Mouse (Mus musculus) lung, postnatal 0 days (tissue): Measurements from ENCODE around the gene Mturn. TPM values are rescaled to one million over a fixed set of nuclear protein-coding genes. Genes with fewer than 3 reads are reported as not detected.

Experiments used
- ATAC-seq: fragments of 200-750 bp; cut with Nextera tagmentation; 2 replicates; pipeline ENCODE4 v1.8.0; 2017; ENCODE audit warnings: moderate library complexity
- DNase-seq: peaks from one replicate; pipeline ENCODE4 v3.0.0-alpha.2; 2016; ENCODE audit warnings: low spot score
- H3K27ac ChIP-seq: fragments of 300-500 bp; sonication (generic); 2 replicates; pipeline ENCODE4 v1.5.1; 2014; ENCODE audit warnings: antibody characterized with exemption, mild to moderate bottlenecking, low read length, mixed read lengths
- H3K27me3 ChIP-seq: fragments of 300-500 bp; sonication (generic); replicated peaks from 2 replicates; pipeline ENCODE4 v1.6.1; 2014; ENCODE audit warnings: low read length, mixed read lengths; ENCODE audit not compliant: insufficient read depth
- H3K36me3 ChIP-seq: fragments of 300-500 bp; sonication (generic); 2 replicates; pipeline ENCODE4 v1.6.1; 2014; ENCODE audit warnings: low read length, mixed read lengths; ENCODE audit not compliant: insufficient read depth
- H3K4me1 ChIP-seq: fragments of 300-500 bp; sonication (generic); 2 replicates; pipeline ENCODE4 v1.6.1; 2014; ENCODE audit warnings: antibody characterized with exemption, low read depth, low read length, mixed read lengths; ENCODE audit not compliant: insufficient read depth
- H3K4me2 ChIP-seq: fragments of 300-500 bp; sonication (generic); replicated peaks from 2 replicates; pipeline ENCODE4 v1.6.1; 2014; ENCODE audit warnings: low read depth, mild to moderate bottlenecking, low read length, moderate library complexity, mixed read lengths
- H3K4me3 ChIP-seq: fragments of 300-500 bp; sonication (generic); 2 replicates; pipeline ENCODE4 v1.5.1; 2014; ENCODE audit warnings: low read depth, low read length
- H3K9ac ChIP-seq: fragments of 300-500 bp; sonication (generic); replicated peaks from 2 replicates; pipeline ENCODE4 v1.6.1; 2014; ENCODE audit warnings: low read depth, mild to moderate bottlenecking
- H3K9me3 ChIP-seq: fragments of 300-500 bp; sonication (generic); 2 replicates; pipeline ENCODE4 v1.6.1; 2016; ENCODE audit warnings: low read length, mixed read lengths
- CTCF ChIP-seq: IDR thresholded peaks from 2 replicates; pipeline ENCODE4 v1.5.1; 2016; ENCODE audit warnings: antibody characterized with exemption, mild to moderate bottlenecking
- EP300 ChIP-seq: IDR thresholded peaks from 2 replicates; pipeline ENCODE4 v1.6.1; 2016; ENCODE audit warnings: antibody characterized with exemption, mild to moderate bottlenecking, control low read depth
- WGBS: fragments of 180-500 bp; shearing (Covaris S2); extraction: QIAGEN DNeasy Blood & Tissue Kit; methylation state at CpG from one replicate; pipeline ENCODE4 v1.1.7; 2014; 5-methylcytosine and 5-hydroxymethylcytosine counted together
- polyA plus RNA-seq: library from polyadenylated mRNA; unstranded; fragments of >200 nt; fragmentation: Nextera tagmentation; extraction: Ambion mirVana; gene quantifications from 2 replicates; pipeline ENCODE4 v1.2.1, GENCODE M21; 2015

Gene Mturn
- polyA plus RNA-seq, 1 experiment from 2014 or later = 6.1 TPM

GRCm38 (mm10) chr6:54685716-54686395 is 4.4 kb downstream of the Mturn start:
- no peaks in the 10 kb centered on the region for H3K36me3 ChIP-seq
- H3K9me3 ChIP-seq = no peaks in the 10 kb centered on the region
- H3K9ac ChIP-seq = no peak overlapping the region
- no peak overlapping the region for H3K4me2 ChIP-seq
- H3K4me3 ChIP-seq = no peak overlapping the region
- DNase-seq = no peak
- peaks cover 2% of the 10 kb centered on the region; the same call in 1 of the 2 replicates for H3K4me1 ChIP-seq
- no peak for ATAC-seq
- no peak overlapping the region for H3K27ac ChIP-seq
- TF ChIP-seq EP300 (no peak), CTCF (no peak)
- WGBS = 74% methylated on average over 14 of the region's 14 CpGs
- no peaks in the 10 kb centered on the region for H3K27me3 ChIP-seq

- DNase-seq (no peak), ATAC-seq (no peak)
- no peaks in the 10 kb centered on the region for H3K36me3 ChIP-seq
- no peaks in the 10 kb centered on the region for H3K27me3 ChIP-seq
- H3K4me2 ChIP-seq = no peak overlapping the region
- H3K27ac ChIP-seq = no peak overlapping the region
- no peak overlapping the region for H3K4me3 ChIP-seq
- TF ChIP-seq EP300 = no peak
- no peak for TF ChIP-seq CTCF
- no peaks in the 10 kb centered on the region; the same call in 1 of the 2 replicates for H3K4me1 ChIP-seq
- 88% methylated on average over 21 of the region's 21 CpGs for WGBS
- no peak overlapping the region for H3K9ac ChIP-seq
- H3K9me3 ChIP-seq = no peaks in the 10 kb centered on the region
These were observed 5.7 kb downstream of the Mturn start for GRCm38 (mm10) chr6:54686946-54687737.

- no peak for TF ChIP-seq EP300
- H3K9ac ChIP-seq = no peak overlapping the region
- WGBS = 76% methylated on average over 18 of the region's 18 CpGs
- H3K27ac ChIP-seq = no peak overlapping the region
- H3K27me3 ChIP-seq = no peaks in the 10 kb centered on the region
- DNase-seq (peak; percentile 17), ATAC-seq (no peak)
- H3K4me1 ChIP-seq = no peaks in the 10 kb centered on the region
- H3K36me3 ChIP-seq = no peaks in the 10 kb centered on the region
- no peak overlapping the region for H3K4me2 ChIP-seq
- no peaks in the 10 kb centered on the region for H3K9me3 ChIP-seq
- H3K4me3 ChIP-seq = no peak overlapping the region
These were observed 7.3 kb downstream of the Mturn start for GRCm38 (mm10) chr6:54688467-54689323.

GRCm38 (mm10) chr6:54689686-54690085 is 8.3 kb downstream of the Mturn start:
- no peak for DNase-seq
- H3K9me3 ChIP-seq = no peaks in the 10 kb centered on the region
- no peak for TF ChIP-seq EP300
- TF ChIP-seq CTCF = no peak
- no peak overlapping the region for H3K9ac ChIP-seq
- H3K4me2 ChIP-seq = no peak overlapping the region
- no peak for ATAC-seq
- no peak overlapping the region for H3K27ac ChIP-seq
- WGBS = 75% methylated on average over 7 of the region's 7 CpGs
- no peaks in the 10 kb centered on the region for H3K36me3 ChIP-seq
- H3K4me3 ChIP-seq = no peak overlapping the region
- no peaks in the 10 kb centered on the region for H3K27me3 ChIP-seq
- no peaks in the 10 kb centered on the region for H3K4me1 ChIP-seq

GRCm38 (mm10) chr6:54690838-54691237 is 9.4 kb downstream of the Mturn start:
- no peak overlapping the region for H3K4me2 ChIP-seq
- 77% methylated on average over 13 of the region's 13 CpGs for WGBS
- no peak overlapping the region for H3K4me3 ChIP-seq
- no peak for TF ChIP-seq CTCF
- TF ChIP-seq EP300 = no peak
- no peaks in the 10 kb centered on the region for H3K9me3 ChIP-seq
- DNase-seq (no peak), ATAC-seq (no peak)
- H3K9ac ChIP-seq = no peak overlapping the region
- no peak overlapping the region for H3K27ac ChIP-seq
- H3K4me1 ChIP-seq = no peaks in the 10 kb centered on the region
- no peaks in the 10 kb centered on the region for H3K27me3 ChIP-seq
- no peaks in the 10 kb centered on the region for H3K36me3 ChIP-seq
